Mouse (Mus musculus) testis, adult 2 months (tissue): Measurements from ENCODE around the gene Sf1.

Experiments
- CTCF ChIP-seq: fragments of 200-500 bp; IDR thresholded peaks from 2 replicates; pipeline ENCODE4 v1.5.1; 2012; ENCODE audit warnings: low read depth, mild to moderate bottlenecking, inconsistent platforms, low read length, moderate library complexity; ENCODE audit not compliant: control insufficient read depth, insufficient read depth, insufficient replicate concordance
- POLR2A ChIP-seq: fragments of 200-500 bp; IDR thresholded peaks from 2 replicates; pipeline ENCODE4 v1.6.1; 2012; ENCODE audit warnings: low read depth, mild to moderate bottlenecking, inconsistent platforms, low read length, moderate library complexity; ENCODE audit not compliant: control insufficient read depth

DNA sequence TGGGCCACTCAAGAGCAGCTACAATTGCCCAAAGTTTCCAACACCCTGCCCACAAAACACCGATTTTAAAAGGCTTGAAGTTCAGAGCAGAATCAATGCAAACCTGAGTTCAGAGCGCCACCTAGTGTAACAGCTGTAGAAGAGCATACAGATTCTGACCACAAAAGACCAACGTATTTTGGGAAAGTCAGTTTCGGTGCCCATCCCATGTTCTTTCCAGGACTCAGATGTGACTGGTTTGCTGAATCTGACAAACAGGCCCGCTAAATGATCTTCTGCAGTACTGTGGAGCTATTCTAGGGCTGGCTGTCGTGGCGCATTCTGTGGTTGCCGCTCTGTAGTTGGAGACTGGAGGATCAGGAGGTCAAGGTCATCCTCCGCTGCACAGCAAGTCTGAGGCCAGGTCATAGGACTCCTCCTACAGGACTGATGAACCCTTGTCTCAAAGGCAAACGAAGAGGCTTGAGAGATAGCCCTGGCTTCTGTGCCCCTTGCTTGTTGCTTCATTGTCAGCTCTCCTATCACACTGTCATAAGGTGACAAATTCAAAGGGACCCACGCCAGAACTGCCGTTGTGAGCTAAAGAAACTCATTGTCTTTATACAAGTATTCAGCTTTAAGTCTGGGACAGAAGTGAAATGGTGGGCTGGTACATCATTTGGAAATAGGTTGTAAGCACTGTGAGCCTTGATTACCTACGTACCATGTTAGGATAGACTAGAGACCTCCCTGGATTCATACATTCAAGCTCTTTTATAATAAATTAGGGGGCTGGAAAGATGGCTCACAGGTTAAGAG, 31.6 kb upstream of the Sf1 start:
- TF ChIP-seq POLR2A (no peak), CTCF (peak; percentile 35; the same call in 1 of the 2 replicates)
